Mouse (Mus musculus) heart, adult 2 months (tissue): ENCODE results near the gene Cdkl3. TPM values are rescaled to one million over a fixed set of nuclear protein-coding genes. Genes with fewer than 3 reads are reported as not detected.

Experiments
- DNase-seq, 2 experiments: peaks; one replicate each; pipeline ENCODE4 v3.0.0; 2021
- H3K27ac ChIP-seq: fragments of 200-600 bp; 2 replicates; pipeline ENCODE4 v1.8.1; 2022
- H3K27me3 ChIP-seq: fragments of 200-500 bp; 2 replicates; pipeline ENCODE4 v1.6.1; 2012; ENCODE audit warnings: mild to moderate bottlenecking, low read length, inconsistent platforms, mixed read lengths; ENCODE audit not compliant: control insufficient read depth, insufficient read depth
- H3K36me3 ChIP-seq: fragments of 200-500 bp; 2 replicates; pipeline ENCODE4 v1.6.1; 2012; ENCODE audit warnings: low read length, inconsistent platforms; ENCODE audit not compliant: control insufficient read depth, insufficient read depth
- H3K4me1 ChIP-seq: fragments of 200-500 bp; 2 replicates; pipeline ENCODE4 v1.6.1; 2011; ENCODE audit warnings: low read length; ENCODE audit not compliant: control insufficient read depth, insufficient read depth
- H3K4me3 ChIP-seq: fragments of 200-600 bp; 2 replicates; pipeline ENCODE4 v1.8.1; 2022
- H3K79me2 ChIP-seq: fragments of 200-500 bp; replicated peaks from 2 replicates; pipeline ENCODE4 v1.6.1; 2012; ENCODE audit warnings: mild to moderate bottlenecking, inconsistent platforms, low read length, moderate library complexity, mixed read lengths; ENCODE audit not compliant: control insufficient read depth, insufficient read depth
- H3K9ac ChIP-seq: fragments of 200-500 bp; 2 replicates; pipeline ENCODE4 v1.6.1; 2012; ENCODE audit warnings: low read depth, mild to moderate bottlenecking, control low read depth, inconsistent platforms, low read length, mixed read lengths
- CTCF ChIP-seq: fragments of 200-600 bp; IDR thresholded peaks from 2 replicates; pipeline ENCODE4 v1.8.1; 2022; ENCODE audit warnings: antibody characterized with exemption, mild to moderate bottlenecking, moderate library complexity
- EP300 ChIP-seq: fragments of 200-500 bp; IDR thresholded peaks from 2 replicates; pipeline ENCODE4 v1.6.1; 2011; ENCODE audit warnings: low read depth, low read length, control low read depth; ENCODE audit not compliant: insufficient read depth
- POLR2A ChIP-seq: fragments of 200-500 bp; IDR thresholded peaks from 2 replicates; pipeline ENCODE4 v1.6.1; 2011; ENCODE audit warnings: mild to moderate bottlenecking, low read depth, low read length, control low read depth; ENCODE audit not compliant: insufficient read depth
- WGBS: fragments of 180-500 bp; shearing (Covaris S2); methylation state at CpG from one replicate; pipeline ENCODE4 v1.1.7; 2018; 5-methylcytosine and 5-hydroxymethylcytosine counted together
- intact Hi-C: fragments of 180-260 bp; cut with DNase I; formaldehyde crosslinking; loops from one replicate; pipeline ENCODE4 v1.15.1; 2025
- long read RNA-seq: library from polyadenylated mRNA; stranded (forward); transcript quantifications from one replicate; pipeline ENCODE4 v2.0.0, GENCODE M21; 2021
- polyA plus RNA-seq: library from polyadenylated mRNA; depleted of rRNA; stranded (reverse); fragments of >200 nt; gene quantifications from 2 replicates; pipeline ENCODE4 v1.2.3, GENCODE M21; 2012; rRNA removed
- total RNA-seq, 2 experiments: library from RNA; stranded (reverse); gene quantifications; 2 replicates each; pipeline ENCODE4 v1.2.3; 2021

The Cdkl3 gene
- 1 to 10 TPM; 4.6 to 5.2 TPM for total RNA-seq
- polyA plus RNA-seq = 3.0 and 4.2 TPM in 2 replicates
- long read RNA-seq, partial matches to known transcripts = 0 of 6 reads
- long read RNA-seq, other reads (novel, unspliced or antisense) = 5 of 6 reads

- H3K9ac ChIP-seq = peak within 1 kb of the TSS; percentile 89
- H3K79me2 ChIP-seq = peaks cover 1% of the 10 kb centered on the region; the same call in 1 of the 2 replicates
- no peaks in the 10 kb centered on the region for H3K27me3 ChIP-seq
- WGBS = under 1% methylated on average over 51 of the region's 51 CpGs
- peak; percentile 93 to 97 for DNase-seq
- TF ChIP-seq CTCF = no peak
- peak; percentile 70 for TF ChIP-seq EP300
- TF ChIP-seq POLR2A = peak; percentile 43
- no peaks in the 10 kb centered on the region for H3K4me1 ChIP-seq
- peaks cover 2% of the 10 kb centered on the region; the same call in 1 of the 2 replicates for H3K36me3 ChIP-seq
- intact Hi-C loops = loop anchor here (5.0 to 10.0 kb wide), 2 partner anchors 242 to 399 kb away; partner anchors contain the start of genes Hnrnpab, Sar1b and Sec24a
- peak within 1 kb of the TSS; percentile 86 for H3K27ac ChIP-seq
- H3K4me3 ChIP-seq = peak within 1 kb of the TSS; percentile 78
Observed at GRCm38 (mm10) chr11:52003772-52004528, at the start of gene Cdkl3. TSS of gene Cdkl3 (plus strand) at chr11:52004221.

- H3K27me3 ChIP-seq = no peaks in the 10 kb centered on the region
- TF ChIP-seq POLR2A (no peak), EP300 (no peak), CTCF (no peak)
- no peak overlapping the region for H3K9ac ChIP-seq
- DNase-seq = no peak
- intact Hi-C loops = no loop called here
- H3K4me3 ChIP-seq = no peak overlapping the region
- WGBS = 77% methylated on average over 9 of the region's 9 CpGs
- H3K27ac ChIP-seq = no peak overlapping the region
- H3K4me1 ChIP-seq = no peaks in the 10 kb centered on the region; the same call in 1 of the 2 replicates
- H3K36me3 ChIP-seq = no peaks in the 10 kb centered on the region
- no peaks in the 10 kb centered on the region for H3K79me2 ChIP-seq
Observed at GRCm38 (mm10) chr11:51956112-51956511, 47.9 kb upstream of the Cdkl3 start.

GRCm38 (mm10) chr11:51957760-51958159 is 46.3 kb upstream of the Cdkl3 start:
- Histone ChIP-seq H3K4me1 (no peaks in the 10 kb centered on the region), H3K36me3 (no peaks in the 10 kb centered on the region), H3K27me3 (no peaks in the 10 kb centered on the region), H3K27ac (no peak overlapping the region), H3K4me3 (no peak overlapping the region), H3K9ac (no peak overlapping the region), H3K79me2 (no peaks in the 10 kb centered on the region)
- no peak for DNase-seq
- TF ChIP-seq EP300 (no peak), CTCF (no peak), POLR2A (no peak)
- intact Hi-C loops = no loop called here
- 86% methylated on average over 4 of the region's 4 CpGs for WGBS

GRCm38 (mm10) chr11:51959511-51959910 is 44.5 kb upstream of the Cdkl3 start:
- Histone ChIP-seq H3K4me3 (no peak overlapping the region), H3K79me2 (no peaks in the 10 kb centered on the region), H3K9ac (no peak overlapping the region), H3K27me3 (no peaks in the 10 kb centered on the region), H3K27ac (no peak overlapping the region), H3K36me3 (no peaks in the 10 kb centered on the region), H3K4me1 (no peaks in the 10 kb centered on the region)
- no peak for TF ChIP-seq CTCF
- TF ChIP-seq POLR2A = no peak
- TF ChIP-seq EP300 = no peak
- DNase-seq = no peak
- intact Hi-C loops = no loop called here
- 78% methylated on average over 5 of the region's 5 CpGs for WGBS

- H3K36me3 ChIP-seq = no peaks in the 10 kb centered on the region
- H3K9ac ChIP-seq = no peak overlapping the region
- no peak overlapping the region for H3K27ac ChIP-seq
- TF ChIP-seq CTCF = no peak
- no peaks in the 10 kb centered on the region for H3K79me2 ChIP-seq
- DNase-seq = no peak
- intact Hi-C loops = no loop called here
- H3K27me3 ChIP-seq = no peaks in the 10 kb centered on the region
- WGBS = 59% methylated on average over 4 of the region's 4 CpGs
- H3K4me3 ChIP-seq = no peak overlapping the region
- H3K4me1 ChIP-seq = no peaks in the 10 kb centered on the region
Observed at GRCm38 (mm10) chr11:51960061-51960460, 44.0 kb upstream of the Cdkl3 start.

- WGBS = 54% methylated on average over 11 of the region's 11 CpGs
- intact Hi-C loops = no loop called here
- Histone ChIP-seq H3K27me3 (no peaks in the 10 kb centered on the region), H3K9ac (no peak overlapping the region), H3K4me1 (no peaks in the 10 kb centered on the region), H3K4me3 (no peak overlapping the region), H3K79me2 (no peaks in the 10 kb centered on the region), H3K27ac (no peak overlapping the region), H3K36me3 (no peaks in the 10 kb centered on the region)
- peak; percentile 37 for TF ChIP-seq CTCF
- no peak for TF ChIP-seq EP300
- DNase-seq = peak in 1 of 2 experiments; percentile 30
Observed at GRCm38 (mm10) chr11:51960967-51961471, 43.0 kb upstream of the Cdkl3 start.
